Mouse (Mus musculus) layer of hippocampus, adult 8-10 months (tissue): Measurements from ENCODE around the gene Mogat2. TPM values are rescaled to one million over a fixed set of nuclear protein-coding genes. Genes with fewer than 3 reads are reported as not detected.
A peak's percentile ranks its signal among the peaks of the same experiment; 100 is the strongest.

Experiments
- DNase-seq, 2 experiments: peaks; one replicate each; pipeline ENCODE4 v3.0.0; 2022; ENCODE audit warnings: low spot score in 2 of 2
- total RNA-seq, 4 experiments: library from RNA; stranded (reverse); gene quantifications; 2 replicates each; pipeline ENCODE4 v1.2.4; 2022

The Mogat2 gene
- total RNA-seq, 4 experiments from 2014 or later: not detected

GRCm38 (mm10) chr7:99235657-99236056 is 2.8 kb downstream of the Mogat2 start:
- DNase-seq: no peak

GRCm38 (mm10) chr7:99234916-99235315 is 3.5 kb downstream of the Mogat2 start:
- no peak for DNase-seq

DNA sequence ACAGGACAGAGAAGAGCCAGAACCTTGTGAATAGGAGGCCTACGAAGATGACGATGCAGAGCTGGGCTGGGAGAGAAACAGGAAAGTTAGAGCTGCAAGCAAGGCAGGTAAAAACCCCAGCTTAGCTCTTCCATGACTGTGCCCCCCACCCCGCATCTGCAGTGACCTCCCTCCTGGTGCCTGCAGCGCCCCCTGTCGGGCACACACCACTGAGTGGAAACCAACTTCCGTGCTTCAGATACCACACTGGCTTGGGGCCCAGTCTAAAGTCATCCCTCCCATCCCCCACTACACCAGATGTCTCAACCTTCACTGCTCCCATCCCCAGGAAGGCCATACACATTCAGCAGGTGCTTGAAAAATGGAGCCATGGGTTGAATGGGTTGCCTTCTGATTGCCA is 5.8 kb downstream of the Mogat2 start:
- DNase-seq: no peak

- no peak for DNase-seq
Observed at GRCm38 (mm10) chr7:99230061-99230747, 8.2 kb downstream of the Mogat2 start.

GRCm38 (mm10) chr7:99229411-99229810 is 9.0 kb downstream of the Mogat2 start:
- no peak for DNase-seq

DNA sequence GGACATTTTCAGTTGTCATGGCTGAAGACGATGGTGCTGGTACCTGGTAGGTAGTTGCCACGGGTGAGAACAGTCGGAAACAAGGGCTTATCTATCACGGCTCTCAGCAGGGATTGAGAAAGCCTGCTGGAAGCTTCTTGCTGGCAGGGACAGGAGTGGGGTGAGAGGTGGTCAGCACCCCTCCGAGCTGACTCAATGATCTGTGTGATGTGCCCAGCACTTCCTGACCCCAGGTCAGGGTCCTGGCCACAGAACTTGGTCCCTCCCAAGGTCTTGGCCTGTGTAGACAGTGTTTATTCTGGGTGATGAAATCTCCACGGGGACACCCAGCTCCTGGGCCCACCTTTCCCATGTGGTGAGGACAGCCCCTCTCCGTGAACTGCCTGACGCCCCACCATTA is 9.6 kb downstream of the Mogat2 start:
- no peak for DNase-seq

DNA sequence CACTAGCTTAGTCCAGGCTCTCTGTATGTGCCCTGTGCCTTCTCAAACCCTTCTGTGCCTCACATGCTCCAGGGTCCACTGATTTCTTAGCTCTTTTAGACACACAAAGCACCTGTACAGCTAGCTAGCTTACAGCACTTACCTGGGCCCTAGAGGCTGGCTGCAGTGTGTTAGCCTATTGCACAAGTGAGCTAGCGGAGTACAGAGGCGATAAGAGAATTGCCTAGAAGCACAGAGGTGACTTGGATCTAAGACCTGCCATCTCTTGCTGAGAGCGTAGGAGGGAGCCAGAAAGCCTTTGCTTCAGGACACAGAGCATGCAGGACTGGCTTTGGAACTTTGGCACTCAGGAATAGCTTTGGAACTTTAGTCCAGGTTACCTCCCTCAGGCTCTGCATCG is 11.2 kb downstream of the Mogat2 start:
- DNase-seq: no peak

DNA sequence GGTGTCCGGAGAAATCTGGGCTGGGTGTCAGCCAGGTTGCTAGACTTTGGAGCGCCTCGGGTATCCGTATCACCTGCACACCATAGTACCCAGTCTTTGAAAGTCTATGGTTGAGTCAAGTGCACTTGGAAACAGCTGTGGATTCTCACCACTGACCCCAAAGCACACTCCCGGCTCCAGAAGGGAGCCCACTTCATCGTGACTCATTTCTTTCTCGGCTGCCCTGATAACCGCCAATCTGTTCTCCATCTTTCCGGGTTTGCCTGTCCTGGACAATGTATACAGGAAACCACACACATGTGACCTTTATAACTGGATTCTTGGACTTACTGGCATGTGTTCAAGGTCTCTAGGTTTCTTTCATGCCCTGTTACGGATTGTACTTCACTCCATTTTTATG is 11.8 kb downstream of the Mogat2 start:
- no peak for DNase-seq

DNA sequence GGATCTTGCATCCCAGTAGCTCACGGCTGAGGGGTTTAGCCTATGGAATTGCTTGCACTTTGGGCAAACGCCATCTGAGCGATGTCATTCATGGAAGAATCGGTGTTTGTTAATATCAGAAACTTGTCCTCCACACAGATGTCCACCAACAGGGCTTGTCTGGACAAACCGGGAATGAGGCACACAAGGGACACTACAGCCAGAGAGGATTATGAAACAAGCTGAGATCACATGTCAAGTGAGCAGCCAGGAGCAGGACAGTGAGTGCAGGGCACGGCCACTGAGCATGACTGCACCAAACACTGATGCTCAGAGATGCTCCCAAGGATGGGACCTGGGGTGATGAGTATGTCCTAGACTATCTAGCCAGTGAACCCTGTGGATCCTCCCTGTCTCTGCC is 13.0 kb downstream of the Mogat2 start:
- DNase-seq: no peak

DNA sequence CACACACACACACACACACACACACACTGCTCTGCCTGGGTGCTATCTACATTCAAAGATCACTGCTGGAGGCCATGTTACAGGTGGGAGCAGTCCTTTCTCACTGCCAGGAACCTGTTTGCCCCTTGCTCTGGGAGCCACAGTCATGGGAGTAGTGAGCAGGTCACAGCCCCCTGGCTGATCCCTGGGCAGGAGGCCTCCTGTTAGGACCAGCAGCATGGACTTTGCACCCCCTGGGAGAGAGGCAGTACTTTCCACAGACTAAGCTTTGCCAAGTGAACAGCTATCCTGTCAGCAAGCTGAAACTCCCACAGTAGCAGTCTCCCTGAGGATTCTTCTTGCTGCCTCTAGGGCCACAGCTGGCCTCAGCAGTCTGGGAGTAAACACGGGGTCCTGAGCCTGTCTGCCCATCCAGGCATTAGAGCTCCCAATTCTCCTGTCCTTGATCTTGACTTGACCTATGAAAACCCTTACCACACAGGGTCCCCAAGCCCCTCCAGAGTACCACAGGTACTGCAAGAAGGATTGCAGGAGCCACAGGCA is 13.7 kb downstream of the Mogat2 start:
- DNase-seq: no peak

DNA sequence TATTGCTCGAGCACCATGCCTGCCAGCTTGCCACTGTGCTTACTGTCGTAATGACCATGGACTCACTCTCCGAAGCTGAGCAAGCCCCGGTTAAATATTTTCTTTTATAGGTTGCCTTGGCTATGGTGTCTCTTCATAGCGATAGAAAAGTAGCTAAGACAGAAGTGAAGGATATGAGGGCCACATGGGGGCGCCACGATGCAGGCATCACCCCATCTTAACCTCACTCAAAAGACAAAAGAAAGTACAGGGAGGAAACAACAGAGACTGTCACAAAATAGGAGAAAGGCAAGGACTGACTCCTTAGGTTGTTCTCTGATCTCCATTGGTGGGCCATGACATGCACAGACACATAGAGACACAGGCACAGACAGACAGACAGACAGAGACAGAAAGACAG is 14.2 kb downstream of the Mogat2 start:
- DNase-seq: no peak

DNA sequence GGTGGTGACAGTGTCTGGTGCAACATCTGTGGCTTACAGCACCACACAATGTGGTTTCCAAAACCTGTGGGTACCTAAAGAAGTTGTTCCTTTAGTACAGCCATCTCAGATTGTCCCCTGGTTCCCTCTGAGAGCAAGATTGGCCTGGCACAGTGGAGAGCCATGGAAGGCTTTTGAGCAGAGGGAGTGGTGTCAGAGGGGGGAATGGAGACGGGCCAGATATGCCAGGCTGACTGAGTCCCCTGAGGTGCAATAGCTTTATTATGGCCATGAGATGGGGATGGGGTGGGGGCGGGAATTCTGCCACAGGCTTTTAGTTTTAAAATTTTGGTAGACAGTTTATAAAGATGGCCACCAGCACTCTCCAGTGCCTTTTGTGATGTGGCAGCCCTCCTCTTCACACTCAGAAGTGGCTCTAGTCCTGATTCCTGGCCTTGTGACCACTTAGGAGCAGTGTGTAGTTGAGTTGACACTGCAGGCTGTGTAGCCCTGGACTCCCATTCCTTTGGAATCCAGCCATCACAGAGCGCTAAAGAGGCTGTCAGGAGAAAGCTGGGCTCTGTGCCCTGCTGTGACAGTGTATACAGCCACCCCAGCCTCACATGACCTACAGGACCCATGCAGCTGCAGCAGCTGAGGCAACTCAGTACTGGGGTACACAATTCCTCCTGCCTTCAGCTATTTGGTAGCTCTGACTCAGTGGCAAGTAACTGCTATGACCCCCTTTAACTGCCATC is 20.9 kb downstream of the Mogat2 start:
- peak; percentile 46 to 51 for DNase-seq

- peak in 1 of 2 experiments; percentile 24 for DNase-seq
Observed at GRCm38 (mm10) chr7:99215347-99215855, 23.0 kb downstream of the Mogat2 start.

- DNase-seq: no peak
Observed at GRCm38 (mm10) chr7:99214621-99215185, 23.7 kb downstream of the Mogat2 start.

- DNase-seq: peak; percentile 21 to 33
Observed at GRCm38 (mm10) chr7:99213686-99214085, 24.7 kb downstream of the Mogat2 start.

DNA sequence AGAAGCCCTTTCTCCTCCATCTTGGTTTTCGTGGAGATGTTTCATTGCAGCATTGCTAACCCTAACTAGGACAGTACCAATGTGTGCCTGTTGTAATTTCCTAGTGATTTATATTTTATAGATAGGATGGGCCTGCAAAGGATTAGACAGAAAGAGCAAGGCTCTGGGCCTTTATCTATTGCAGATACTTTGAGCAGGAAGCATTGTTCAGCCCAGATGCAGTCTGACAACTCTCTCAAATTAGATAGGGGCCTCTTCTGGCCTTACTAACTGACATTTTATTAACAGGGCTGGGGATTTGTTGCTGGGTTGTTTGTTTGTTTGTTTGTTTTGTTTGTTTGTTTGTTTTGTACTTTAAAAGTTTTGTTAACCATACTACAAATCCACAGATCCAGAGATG is 25.4 kb downstream of the Mogat2 start:
- no peak for DNase-seq

GRCm38 (mm10) chr7:99208704-99209103 is 29.7 kb downstream of the Mogat2 start:
- no peak for DNase-seq

DNA sequence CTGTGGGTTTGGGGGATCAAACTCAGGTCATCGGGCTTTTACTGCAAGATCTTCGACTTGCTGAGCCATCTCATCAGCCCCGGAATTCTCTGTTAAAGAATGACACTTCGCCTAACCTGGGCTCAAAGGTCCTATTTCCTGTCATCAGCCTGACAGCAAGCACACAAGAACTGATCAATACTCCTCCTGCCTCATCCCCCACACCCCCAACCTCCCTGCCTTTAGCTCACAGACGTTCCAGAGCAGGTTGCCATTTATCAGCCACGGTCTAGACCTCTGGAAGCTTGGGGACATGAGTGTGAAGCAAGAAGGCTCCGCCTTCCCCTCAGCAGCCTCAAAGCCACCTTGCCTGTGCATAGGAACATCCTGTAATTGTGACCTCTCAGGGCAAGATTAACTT is 32.1 kb downstream of the Mogat2 start:
- no peak for DNase-seq

GRCm38 (mm10) chr7:99202163-99202562 is 36.3 kb downstream of the Mogat2 start:
- no peak for DNase-seq

- DNase-seq: no peak
Observed at GRCm38 (mm10) chr7:99200290-99200689, 38.1 kb downstream of the Mogat2 start.

DNA sequence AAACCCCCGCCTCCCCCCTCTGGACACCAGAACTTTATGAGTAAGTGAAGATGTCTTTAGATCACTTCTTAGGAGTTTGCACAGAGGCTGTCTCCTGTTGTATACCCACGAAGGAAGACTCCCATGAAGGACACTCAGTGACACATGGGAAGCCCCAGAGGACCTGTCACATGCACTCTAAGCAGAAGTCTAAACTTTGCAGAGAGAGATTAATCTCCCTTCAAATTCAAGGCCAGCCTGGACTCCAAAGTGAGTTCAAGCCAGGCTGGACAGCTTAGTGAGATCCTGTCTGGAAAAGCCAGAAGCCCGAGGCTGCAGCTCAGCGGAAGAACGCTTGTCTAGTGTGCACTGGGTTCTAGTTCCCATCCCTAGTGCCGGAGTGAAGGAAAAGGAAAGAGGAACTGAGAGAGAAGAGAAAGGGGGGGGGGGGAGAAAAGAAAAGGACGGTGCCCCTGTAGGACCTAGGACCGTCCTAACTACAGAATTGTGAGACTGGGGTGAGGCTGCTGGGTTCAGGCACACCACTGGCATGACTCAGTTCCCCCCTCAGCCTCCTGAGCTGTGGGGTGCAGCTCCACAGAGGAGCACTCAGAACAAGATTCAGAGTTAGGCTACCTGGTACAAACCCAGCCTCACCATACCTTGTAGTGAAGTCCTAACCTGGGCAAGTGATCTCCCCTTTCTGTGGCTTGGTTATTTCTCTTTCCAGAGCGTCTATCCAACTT is 38.8 kb downstream of the Mogat2 start:
- DNase-seq: no peak

- no peak for DNase-seq
Observed at GRCm38 (mm10) chr7:99198811-99199210, 39.6 kb downstream of the Mogat2 start.
